Comparison of ENCODE assay signal across 8 mouse cellular contexts in genomic region chr3:102995605-102996321, GRCm38 (mm10). TPM values are rescaled to one million over a fixed set of nuclear protein-coding genes. Genes with fewer than 3 reads are reported as not detected.
DNase-seq lines count a peak whose midpoint lies in the region; ATAC-seq lines count a peak whose summit lies in the region.

Gene Sike1 (plus strand): TSS chr3:102995708.

- H3K4me3 ChIP-seq in brown adipose tissue, adult 24 weeks (ENCODE audit: insufficient read depth, low read depth, low read length): peak within 1 kb of the TSS; percentile 95
- peak within 1 kb of the TSS; percentile 83 to 93 for H3K4me3 ChIP-seq in heart, embryonic 14.5 days (ENCODE audit: control insufficient read depth in 1 of 2, insufficient read depth in 1 of 2, low read depth in 1 of 2, low read length in 2 of 2)
- H3K4me3 ChIP-seq in liver, embryonic 13.5 days (replicated peaks): peak within 1 kb of the TSS; percentile 75
- peak within 1 kb of the TSS; percentile 82 for H3K4me3 ChIP-seq in stomach, embryonic 16.5 days (replicated peaks; ENCODE audit: low read length)

- H3K27ac ChIP-seq in brown adipose tissue, adult 24 weeks (replicated peaks; ENCODE audit: low read depth, low read length): peak within 1 kb of the TSS; percentile 96
- peak within 1 kb of the TSS; percentile 96 to 98 for H3K27ac ChIP-seq in heart, embryonic 14.5 days (replicated peaks in 1 of 2; ENCODE audit: control insufficient read depth in 1 of 2, insufficient read depth in 1 of 2, low read depth in 2 of 2, low read length in 2 of 2)
- H3K27ac ChIP-seq in liver, embryonic 13.5 days: peak within 1 kb of the TSS; percentile 88
- peak within 1 kb of the TSS; percentile 96 for H3K27ac ChIP-seq in stomach, embryonic 16.5 days (ENCODE audit: low read length)

- ATAC-seq in heart, embryonic 14.5 days (ENCODE audit: insufficient number of reproducible peaks, insufficient read depth, low FRiP score, low read depth): peak; percentile 93
- ATAC-seq in liver, embryonic 13.5 days (ENCODE audit: low read depth): peak; percentile 98
- ATAC-seq in stomach, embryonic 16.5 days (ENCODE audit: insufficient read depth, low FRiP score): peak; percentile 97

- H3K9ac ChIP-seq in heart, embryonic 14.5 days (ENCODE audit: low read length): peak within 1 kb of the TSS; percentile 87
- peak within 1 kb of the TSS; percentile 77 for H3K9ac ChIP-seq in liver, embryonic 13.5 days
- peak within 1 kb of the TSS; percentile 93 for H3K9ac ChIP-seq in stomach, embryonic 16.5 days (ENCODE audit: low read length)

- H3K4me2 ChIP-seq in heart, embryonic 14.5 days (ENCODE audit: low read length): peak within 1 kb of the TSS; percentile 70
- peak within 1 kb of the TSS; percentile 76 for H3K4me2 ChIP-seq in liver, embryonic 13.5 days
- peak within 1 kb of the TSS; percentile 63 for H3K4me2 ChIP-seq in stomach, embryonic 16.5 days (ENCODE audit: low read depth, low read length)

- WGBS in heart, embryonic 14.5 days: under 1% methylated on average over 59 of the region's 60 CpGs
- WGBS in liver, embryonic 13.5 days (ENCODE audit: insufficient replicate concordance): 1% methylated on average over 47 of the region's 60 CpGs
- WGBS in stomach, embryonic 16.5 days: under 1% methylated on average over 51 of the region's 60 CpGs

- H3K4me1 ChIP-seq in brown adipose tissue, adult 24 weeks (ENCODE audit: control insufficient read depth, insufficient read depth, insufficient read length, low read length): peaks cover 6% of the 10 kb centered on the region
- H3K4me1 ChIP-seq in heart, embryonic 14.5 days (ENCODE audit: control insufficient read depth in 2 of 2, insufficient read depth in 2 of 2, low read length in 2 of 2): peaks cover 7 to 13% of the 10 kb centered on the region in 2 experiments
- H3K4me1 ChIP-seq in liver, embryonic 13.5 days (replicated peaks): peaks cover 24% of the 10 kb centered on the region
- H3K4me1 ChIP-seq in stomach, embryonic 16.5 days (ENCODE audit: control insufficient read depth, insufficient read depth, low read length): 0 out of 2 replicates have a peak, but pooled peaks cover 10% of the 10 kb centered on the region

- peaks cover 34% of the 10 kb centered on the region for H3K36me3 ChIP-seq in heart, embryonic 14.5 days (ENCODE audit: control insufficient read depth, insufficient read depth, low read length)
- peaks cover 16% of the 10 kb centered on the region for H3K36me3 ChIP-seq in liver, embryonic 13.5 days
- H3K36me3 ChIP-seq in stomach, embryonic 16.5 days (ENCODE audit: control insufficient read depth, insufficient read depth, low read length): peaks cover 16% of the 10 kb centered on the region

- peak; percentile 96 for DNase-seq in CD4-positive, CD25-positive, alpha-beta regulatory T cell, adult 2 months (ENCODE audit: low read depth, low spot score)
- DNase-seq in fibroblast of lung, adult 2 months (ENCODE audit: low read depth): peak; percentile 73
- DNase-seq in kidney, postnatal 14 days: peak; percentile 96
- DNase-seq in liver, embryonic 13.5 days: peak; percentile 88
- peak; percentile 93 for DNase-seq in neural tube, embryonic 10.5 days (ENCODE audit: extremely low spot score, low spot score)

- H3K27me3 ChIP-seq in heart, embryonic 14.5 days (ENCODE audit: control insufficient read depth, insufficient read depth, low read length): no peaks in the 10 kb centered on the region
- H3K27me3 ChIP-seq in liver, embryonic 13.5 days: no peaks in the 10 kb centered on the region
- no peaks in the 10 kb centered on the region for H3K27me3 ChIP-seq in stomach, embryonic 16.5 days (ENCODE audit: control insufficient read depth, insufficient read depth, low read length)

- H3K9me3 ChIP-seq in heart, embryonic 14.5 days (ENCODE audit: control insufficient read depth, low read length): peaks cover 5% of the 10 kb centered on the region; the same call in 1 of the 2 replicates
- H3K9me3 ChIP-seq in liver, embryonic 13.5 days (replicated peaks): no peaks in the 10 kb centered on the region
- H3K9me3 ChIP-seq in stomach, embryonic 16.5 days (replicated peaks; ENCODE audit: control insufficient read depth, low read length): no peaks in the 10 kb centered on the region

RNA-seq across cellular contexts. Expression of gene Sike1, which starts in this region (rescaled TPM):
- polyA plus RNA-seq in brown adipose tissue, adult 24 weeks (2012; ENCODE audit: insufficient read depth, insufficient read length, missing spikeins): 24.6 and 33.1 TPM in 2 replicates
- 80.6 and 92.6 TPM in 2 replicates for polyA plus RNA-seq in heart, embryonic 14.5 days (2014; fragmentation: Nextera tagmentation; extraction: Ambion mirVana)
- polyA plus RNA-seq in liver, embryonic 13.5 days (2015; fragmentation: Nextera tagmentation; extraction: Ambion mirVana): 17.4 and 18.9 TPM in 2 replicates
- polyA plus RNA-seq in stomach, embryonic 16.5 days (2015; fragmentation: Nextera tagmentation; extraction: Ambion mirVana): 43.3 and 56.9 TPM in 2 replicates

Comparison
In these comparisons a context has a peak if more than half of its experiments do, and no peak if none do; other contexts are left out.
1. Peak in every context shown above with its lines: DNase-seq, ATAC-seq, H3K4me3 ChIP-seq and H3K27ac ChIP-seq.